Mouse (Mus musculus) spleen, adult 18-20 months (tissue): ENCODE data around the gene Gm10283.
"Not testable (repeated sequence)": the region's sequence is repeated elsewhere in the genome, so short reads cannot be mapped to it uniquely, and the experiment has no call there.

Source experiments
- DNase-seq, 2 experiments: peaks; one replicate each; pipeline ENCODE4 v3.0.0; 2022; ENCODE audit warnings: mixed read lengths in 2 of 2

Gm10283 gene

GRCm38 (mm10) chr8:60503098-60503497, at the start of gene Gm10283:
Gene Gm10283 (minus strand): TSS chr8:60503198.
- DNase-seq = no peak

- no peak for DNase-seq
These were observed 31.9 kb upstream of the Gm10283 start for GRCm38 (mm10) chr8:60534945-60535344.

- DNase-seq = no peak
These were observed 15.3 kb upstream of the Gm10283 start for GRCm38 (mm10) chr8:60518286-60518685.

GRCm38 (mm10) chr8:60505653-60506521, 2.9 kb upstream of the Gm10283 start, which contains the start of gene Aadat:
Gene Aadat (plus strand): TSS chr8:60505932.
- DNase-seq = peak in 1 of 2 experiments; percentile 2

- not testable (repeated sequence) for DNase-seq
These were observed 8.0 kb downstream of the Gm10283 start for GRCm38 (mm10) chr8:60495046-60495445.

GRCm38 (mm10) chr8:60494606-60495005, 8.4 kb downstream of the Gm10283 start:
- DNase-seq = no peak

GRCm38 (mm10) chr8:60492471-60492870, 10.5 kb downstream of the Gm10283 start:
- DNase-seq = no peak

GRCm38 (mm10) chr8:60491871-60492270, 11.1 kb downstream of the Gm10283 start:
- DNase-seq = no peak

GRCm38 (mm10) chr8:60490147-60490546, 12.9 kb downstream of the Gm10283 start:
- DNase-seq = no peak

GRCm38 (mm10) chr8:60466686-60467335, 36.2 kb downstream of the Gm10283 start:
- DNase-seq = peak in 1 of 2 experiments; percentile 2

- no peak for DNase-seq
These were observed 53.7 kb downstream of the Gm10283 start for GRCm38 (mm10) chr8:60449296-60449695.

GRCm38 (mm10) chr8:60444989-60445388, 58.0 kb downstream of the Gm10283 start:
- DNase-seq = no peak

- no peak for DNase-seq
These were observed 64.4 kb downstream of the Gm10283 start for GRCm38 (mm10) chr8:60438557-60438956.

GRCm38 (mm10) chr8:60436872-60437271, 66.1 kb downstream of the Gm10283 start:
- DNase-seq = no peak

GRCm38 (mm10) chr8:60432649-60433048, 70.3 kb downstream of the Gm10283 start:
- DNase-seq = no peak

GRCm38 (mm10) chr8:60406358-60406757, 96.6 kb downstream of the Gm10283 start:
- no peak for DNase-seq

- DNase-seq = no peak
These were observed 97.9 kb downstream of the Gm10283 start for GRCm38 (mm10) chr8:60404994-60405548.

- no peak for DNase-seq
These were observed 109.3 kb downstream of the Gm10283 start for GRCm38 (mm10) chr8:60393675-60394074.

- no peak for DNase-seq
These were observed 116.4 kb downstream of the Gm10283 start for GRCm38 (mm10) chr8:60386589-60386988.
